Mouse (Mus musculus): ENCODE data around the gene Nxnl1.

Gene Nxnl1

GRCm38 (mm10) chr8:71566501-71566900 lies at the start of gene Nxnl1:
TSS of gene Nxnl1 (minus strand) at chr8:71566601.
- no peak for DNase-seq (ENCODE audit: low spot score)

- DNase-seq (ENCODE audit: low spot score): no peak
These were observed 47.0 kb upstream of the Nxnl1 start for GRCm38 (mm10) chr8:71613418-71613817.

- DNase-seq (ENCODE audit: low spot score): no peak
These were observed 45.7 kb upstream of the Nxnl1 start for GRCm38 (mm10) chr8:71612141-71612540.

GRCm38 (mm10) chr8:71610822-71611651 lies 44.6 kb upstream of the Nxnl1 start, which contains the start of gene Colgalt1:
TSS of gene Colgalt1 (plus strand) at chr8:71610998.
- DNase-seq (ENCODE audit: low spot score): peak; percentile 88

GRCm38 (mm10) chr8:71604021-71604420 lies 37.6 kb upstream of the Nxnl1 start:
- no peak for DNase-seq (ENCODE audit: low spot score)

GRCm38 (mm10) chr8:71602666-71603334 lies 36.4 kb upstream of the Nxnl1 start:
- peak; percentile 67 for DNase-seq (ENCODE audit: low spot score)

- no peak for DNase-seq (ENCODE audit: low spot score)
These were observed 35.7 kb upstream of the Nxnl1 start for GRCm38 (mm10) chr8:71601939-71602665.

GRCm38 (mm10) chr8:71598841-71599240 lies 32.4 kb upstream of the Nxnl1 start:
- no peak for DNase-seq (ENCODE audit: low spot score)

GRCm38 (mm10) chr8:71598375-71598774 lies 32.0 kb upstream of the Nxnl1 start:
- no peak for DNase-seq (ENCODE audit: low spot score)

- DNase-seq (ENCODE audit: low spot score): no peak
These were observed 31.1 kb upstream of the Nxnl1 start, which contains the start of gene Fam129c for GRCm38 (mm10) chr8:71597451-71597850. TSS of gene Fam129c (plus strand) at chr8:71597648.

- DNase-seq (ENCODE audit: low spot score): no peak
These were observed 30.4 kb upstream of the Nxnl1 start for GRCm38 (mm10) chr8:71596798-71597197.

GRCm38 (mm10) chr8:71596384-71596783 lies 30.0 kb upstream of the Nxnl1 start:
- DNase-seq (ENCODE audit: low spot score): no peak

- peak; percentile 94 for DNase-seq (ENCODE audit: low spot score)
These were observed 29.5 kb upstream of the Nxnl1 start for GRCm38 (mm10) chr8:71595862-71596261.

- DNase-seq (ENCODE audit: low spot score): no peak
These were observed 27.9 kb upstream of the Nxnl1 start for GRCm38 (mm10) chr8:71594324-71594722.

GRCm38 (mm10) chr8:71593556-71594323 lies 27.3 kb upstream of the Nxnl1 start:
- no peak for DNase-seq (ENCODE audit: low spot score)

GRCm38 (mm10) chr8:71592374-71593170 lies 26.2 kb upstream of the Nxnl1 start:
- DNase-seq (ENCODE audit: low spot score): peak; percentile 67

GRCm38 (mm10) chr8:71591471-71592373 lies 25.3 kb upstream of the Nxnl1 start, which contains the start of gene Pgls:
TSS of gene Pgls (plus strand) at chr8:71592176.
- peak; percentile 93 for DNase-seq (ENCODE audit: low spot score)

- no peak for DNase-seq (ENCODE audit: low spot score)
These were observed 24.6 kb upstream of the Nxnl1 start for GRCm38 (mm10) chr8:71591017-71591416.

GRCm38 (mm10) chr8:71588762-71589161 lies 22.4 kb upstream of the Nxnl1 start:
- DNase-seq (ENCODE audit: low spot score): no peak

- DNase-seq (ENCODE audit: low spot score): peak; percentile 34
These were observed 20.5 kb upstream of the Nxnl1 start for GRCm38 (mm10) chr8:71586891-71587290.

Measured in urinary bladder, postnatal 25 days (tissue).